Mouse (Mus musculus): ENCODE measurements around the gene Cfap126.
"Not testable (repeated sequence)": the region's sequence is repeated elsewhere in the genome, so short reads cannot be mapped to it uniquely, and the experiment has no call there.

Cfap126 gene

GRCm38 (mm10) chr1:171129251-171129650 is 15.5 kb downstream of the Cfap126 start:
- DNase-seq (ENCODE audit: low spot score): no peak

GRCm38 (mm10) chr1:171130971-171131370 is 17.3 kb downstream of the Cfap126 start:
- DNase-seq (ENCODE audit: low spot score): no peak

GRCm38 (mm10) chr1:171135600-171135999 is 21.9 kb downstream of the Cfap126 start:
- DNase-seq (ENCODE audit: low spot score): no peak

GRCm38 (mm10) chr1:171137486-171138155 is 23.9 kb downstream of the Cfap126 start:
- not testable (repeated sequence) for DNase-seq (ENCODE audit: low spot score)

GRCm38 (mm10) chr1:171142981-171143380 is 29.3 kb downstream of the Cfap126 start:
- not testable (repeated sequence) for DNase-seq (ENCODE audit: low spot score)

GRCm38 (mm10) chr1:171149974-171150760 is 36.4 kb downstream of the Cfap126 start, which contains the start of the genes Sdhc and Mpz:
TSS of gene Sdhc (minus strand) at chr1:171150603.
TSS of gene Mpz (plus strand) at chr1:171150711.
- DNase-seq (ENCODE audit: low spot score): peak; percentile 96

GRCm38 (mm10) chr1:171150838-171151391 is 37.2 kb downstream of the Cfap126 start:
- DNase-seq (ENCODE audit: low spot score): no peak

GRCm38 (mm10) chr1:171151966-171152365 is 38.2 kb downstream of the Cfap126 start:
- DNase-seq (ENCODE audit: low spot score): no peak

- DNase-seq (ENCODE audit: low spot score): no peak
Observed at GRCm38 (mm10) chr1:171156644-171157043, 42.9 kb downstream of the Cfap126 start.

GRCm38 (mm10) chr1:171157965-171158364 is 44.2 kb downstream of the Cfap126 start:
- DNase-seq (ENCODE audit: low spot score): no peak

- no peak for DNase-seq (ENCODE audit: low spot score)
Observed at GRCm38 (mm10) chr1:171159485-171159975, 45.8 kb downstream of the Cfap126 start.

GRCm38 (mm10) chr1:171162526-171162925 is 48.8 kb downstream of the Cfap126 start:
- DNase-seq (ENCODE audit: low spot score): no peak

- DNase-seq (ENCODE audit: low spot score): no peak
Observed at GRCm38 (mm10) chr1:171164258-171164657, 50.5 kb downstream of the Cfap126 start.

GRCm38 (mm10) chr1:171165629-171166345 is 52.1 kb downstream of the Cfap126 start:
- no peak for DNase-seq (ENCODE audit: low spot score)

- no peak for DNase-seq (ENCODE audit: low spot score)
Observed at GRCm38 (mm10) chr1:171168906-171169305, 55.2 kb downstream of the Cfap126 start.

GRCm38 (mm10) chr1:171169913-171170312 is 56.2 kb downstream of the Cfap126 start:
- DNase-seq (ENCODE audit: low spot score): no peak

GRCm38 (mm10) chr1:171171138-171171537 is 57.4 kb downstream of the Cfap126 start:
- DNase-seq (ENCODE audit: low spot score): no peak

GRCm38 (mm10) chr1:171172779-171173178 is 59.1 kb downstream of the Cfap126 start:
- DNase-seq (ENCODE audit: low spot score): no peak

Data from T-cell, adult 2 months (primary cell).